In the genomic region with DNA sequence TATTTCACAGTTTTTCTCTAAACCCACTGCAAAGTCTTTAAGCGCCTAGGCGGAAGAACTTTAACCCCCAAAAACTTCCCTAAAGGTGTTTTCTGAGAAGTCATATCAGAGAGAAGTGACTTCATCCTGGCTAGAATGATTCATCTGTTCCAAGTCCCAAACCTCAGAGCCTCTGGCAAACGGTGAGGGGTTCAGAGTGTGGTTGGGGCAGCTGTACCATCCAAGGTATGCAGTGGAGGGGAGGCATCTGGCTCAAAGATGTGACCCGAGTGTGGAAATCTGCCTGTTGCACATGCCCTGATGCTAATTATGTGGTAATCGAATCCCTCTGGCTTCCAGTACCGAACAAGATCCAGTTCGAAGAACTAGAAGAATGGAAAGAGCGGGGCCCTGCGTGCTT, we compare ENCODE assay signal across 23 mouse cellular contexts.
A peak's percentile ranks its signal among the peaks of the same experiment; 100 is the strongest.
DNase-seq lines count a peak whose midpoint lies in the region; ATAC-seq and TF ChIP-seq lines count a peak whose summit lies in the region.
"Had no signal": no experiment of that assay in that cellular context is flagged by ENCODE, and none has a peak within 500 bp of the region (broad histone marks: within the 10 kb centered on the region; RNA-seq: fewer than 3 reads in every experiment).

No protein-coding gene starts in this region.

- TF ChIP-seq POLR2A in thymus, adult 2 months (IDR thresholded peaks at IDR 0.05; ENCODE audit: control insufficient read depth, extremely low read depth, insufficient read depth, low read length, poor library complexity), result no peak

- no peak overlapping the region for H3K4me2 ChIP-seq in limb, embryonic 11.5 days (ENCODE audit: low read depth, severe bottlenecking)
- H3K4me2 ChIP-seq: forebrain, embryonic 13.5 days; hindbrain, embryonic 15.5 days had no signal

- H3K27ac ChIP-seq in limb, embryonic 11.5 days (replicated peaks; ENCODE audit: low read depth, low read length), result no peak overlapping the region
- no peak overlapping the region for H3K27ac ChIP-seq in limb, embryonic 10.5 days
- no peak overlapping the region for H3K27ac ChIP-seq in embryonic facial prominence, embryonic 10.5 days (replicated peaks)
- H3K27ac ChIP-seq in thymus, adult 2 months (ENCODE audit: control insufficient read depth, insufficient read depth, low read length), result no peak overlapping the region
- H3K27ac ChIP-seq: forebrain, embryonic 13.5 days; gastrocnemius, adult 2 months; heart, embryonic 10.5 days; hindbrain, embryonic 10.5 days; hindbrain, embryonic 15.5 days had no signal

- no peak for ATAC-seq in limb, embryonic 11.5 days (ENCODE audit: insufficient number of reproducible peaks, low FRiP score, low TSS enrichment, low read depth)
- ATAC-seq: forebrain, embryonic 13.5 days; forebrain, postnatal 0 days; inflammation-experienced regulatory T-cells, adult 6 months; intestine, postnatal 0 days had no signal

- no peak overlapping the region for H3K9ac ChIP-seq in limb, embryonic 11.5 days (ENCODE audit: low read length)
- H3K9ac ChIP-seq: forebrain, embryonic 13.5 days; forebrain, postnatal 0 days; hindbrain, embryonic 15.5 days had no signal

- WGBS in limb, embryonic 11.5 days, result 67% methylated on average over 9 of the region's 9 CpGs
- WGBS in limb, embryonic 10.5 days, result 77% methylated on average over 9 of the region's 9 CpGs
- 75% methylated on average over 9 of the region's 9 CpGs for WGBS in embryonic facial prominence, embryonic 10.5 days
- WGBS in thymus, adult 2 months, result 68% methylated on average over 9 of the region's 9 CpGs

- no peaks in the 10 kb centered on the region for H3K4me1 ChIP-seq in limb, embryonic 11.5 days (ENCODE audit: control insufficient read depth, insufficient read depth, low read length)
- H3K4me1 ChIP-seq in limb, embryonic 10.5 days, result no peaks in the 10 kb centered on the region
- peaks cover 6% of the 10 kb centered on the region; the same call in 1 of the 2 replicates for H3K4me1 ChIP-seq in embryonic facial prominence, embryonic 10.5 days
- no peaks in the 10 kb centered on the region for H3K4me1 ChIP-seq in thymus, adult 2 months (replicated peaks; ENCODE audit: control insufficient read depth, insufficient read depth, low read length)
- H3K4me1 ChIP-seq: forebrain, embryonic 13.5 days; heart, embryonic 10.5 days; hindbrain, embryonic 10.5 days; hindbrain, embryonic 15.5 days had no signal

- intact Hi-C loops in heart, postnatal 10 days (cut with DNase I), result no loop called here
- intact Hi-C loops in heart, postnatal 14 days (cut with DNase I), result no loop called here

- no peak for TF ChIP-seq CTCF in thymus, adult 2 months (IDR thresholded peaks at IDR 0.05; ENCODE audit: borderline replicate concordance, control insufficient read depth, extremely low read depth, insufficient read depth, low read length, poor library complexity)

- no peaks in the 10 kb centered on the region for H3K9me3 ChIP-seq in limb, embryonic 11.5 days (ENCODE audit: control insufficient read depth, low read length)
- H3K9me3 ChIP-seq in limb, embryonic 10.5 days (replicated peaks), result no peaks in the 10 kb centered on the region
- H3K9me3 ChIP-seq in embryonic facial prominence, embryonic 10.5 days, result no peaks in the 10 kb centered on the region
- H3K9me3 ChIP-seq: forebrain, embryonic 13.5 days; G1E; heart, embryonic 10.5 days; hindbrain, embryonic 10.5 days; hindbrain, embryonic 15.5 days had no signal

- H3K36me3 ChIP-seq in limb, embryonic 11.5 days (ENCODE audit: control insufficient read depth, insufficient read depth, low read length), result no peaks in the 10 kb centered on the region
- H3K36me3 ChIP-seq in limb, embryonic 10.5 days, result no peaks in the 10 kb centered on the region
- H3K36me3 ChIP-seq in embryonic facial prominence, embryonic 10.5 days (replicated peaks), result no peaks in the 10 kb centered on the region
- no peaks in the 10 kb centered on the region for H3K36me3 ChIP-seq in thymus, adult 2 months (ENCODE audit: control insufficient read depth, insufficient read depth, low read length)
- H3K36me3 ChIP-seq: G1E; heart, embryonic 10.5 days; hindbrain, embryonic 10.5 days; hindbrain, embryonic 15.5 days had no signal

- H3K27me3 ChIP-seq in limb, embryonic 11.5 days (ENCODE audit: control insufficient read depth, insufficient read depth, low read length), result no peaks in the 10 kb centered on the region
- H3K27me3 ChIP-seq in limb, embryonic 10.5 days (ENCODE audit: low read depth, poor library complexity, severe bottlenecking), result no peaks in the 10 kb centered on the region
- no peaks in the 10 kb centered on the region for H3K27me3 ChIP-seq in embryonic facial prominence, embryonic 10.5 days (replicated peaks; ENCODE audit: low read depth, poor library complexity, severe bottlenecking)
- no peaks in the 10 kb centered on the region for H3K27me3 ChIP-seq in thymus, adult 2 months (ENCODE audit: control insufficient read depth, insufficient read depth, low read length)
- H3K27me3 ChIP-seq: forebrain, embryonic 13.5 days; hindbrain, embryonic 15.5 days had no signal

- DNase-seq in limb, embryonic 11.5 days (ENCODE audit: low spot score), result peak; percentile 27
- no peak for DNase-seq in limb, embryonic 10.5 days (ENCODE audit: low spot score)
- peak; percentile 30 for DNase-seq in embryonic facial prominence, embryonic 10.5 days (ENCODE audit: low spot score)
- peak; percentile 47 for DNase-seq in fat pad, adult 2 months (ENCODE audit: extremely low read depth, low read depth, low spot score)
- no peak for DNase-seq in heart, postnatal 10 days
- DNase-seq in heart, postnatal 14 days, result no peak
- DNase-seq in thymus, adult 2 months, result no peak
- DNase-seq: adrenal gland, adult 8-10 months; cerebellum, adult 11 months; cerebellum, adult 9-10 months; cerebellum, postnatal 25 days; forebrain, postnatal 0 days; gastrocnemius, adult 2 months; gastrocnemius, postnatal 25 days; heart, adult 18-20 months; kidney, adult 9 months had no signal

- no peak overlapping the region for H3K4me3 ChIP-seq in limb, embryonic 11.5 days (ENCODE audit: low read depth, low read length)
- no peak overlapping the region for H3K4me3 ChIP-seq in limb, embryonic 10.5 days
- H3K4me3 ChIP-seq in embryonic facial prominence, embryonic 10.5 days, result no peak overlapping the region
- no peak overlapping the region for H3K4me3 ChIP-seq in thymus, adult 2 months (ENCODE audit: control insufficient read depth, insufficient read depth, low read length)
- H3K4me3 ChIP-seq: forebrain, embryonic 13.5 days; gastrocnemius, adult 2 months; heart, embryonic 10.5 days; hindbrain, embryonic 10.5 days; hindbrain, embryonic 15.5 days had no signal

Comparison
In these comparisons a context has a peak if more than half of its experiments do, and no peak if none do; other contexts are left out.
1. DNase-seq: peak in limb, embryonic 11.5 days (single experiment), embryonic facial prominence, embryonic 10.5 days (single experiment) and fat pad, adult 2 months (single experiment); none in limb, embryonic 10.5 days (single experiment), heart, postnatal 10 days (0 of 2), heart, postnatal 14 days (0 of 2) and thymus, adult 2 months (single experiment).